Mouse (Mus musculus) stomach, postnatal 0 days (tissue): Measurements from ENCODE around the gene Odf2.
A peak's percentile ranks its signal among the peaks of the same experiment; 100 is the strongest.

ENCODE experiments used
- CTCF ChIP-seq: IDR thresholded peaks from 2 replicates; pipeline ENCODE4 v1.5.1; 2016; ENCODE audit warnings: antibody characterized with exemption, low read depth, mild to moderate bottlenecking, moderate library complexity
- EP300 ChIP-seq: optimal IDR thresholded peaks from 2 replicates; pipeline ENCODE3; 2016; ENCODE audit warnings: antibody characterized with exemption

DNA sequence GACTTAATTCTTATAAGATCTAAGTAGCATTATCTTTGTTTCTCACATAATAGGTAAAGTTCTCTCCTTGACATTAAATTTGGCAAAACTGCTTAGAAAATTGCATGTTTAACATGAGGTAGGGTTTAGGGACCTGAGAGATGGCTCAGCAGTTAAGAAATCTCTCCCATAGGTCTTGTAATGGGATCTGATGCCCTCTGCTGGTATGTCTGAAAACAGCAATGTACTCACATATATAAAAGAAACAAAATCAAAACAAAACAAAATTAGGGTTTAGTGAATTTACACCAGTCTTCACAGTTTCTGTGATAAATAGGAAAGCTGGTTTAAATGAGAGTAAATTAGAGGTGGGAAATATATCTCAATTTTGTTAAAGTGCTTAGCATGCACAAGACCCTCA, 88.3 kb downstream of the Odf2 start:
- peak; percentile 86 for TF ChIP-seq CTCF
- TF ChIP-seq EP300: no peak
